Mouse (Mus musculus): Measurements from ENCODE around the gene Swi5. TPM values are rescaled to one million over a fixed set of nuclear protein-coding genes. Genes with fewer than 3 reads are reported as not detected.

Swi5 gene
- polyA plus RNA-seq, 1 experiment from 2014 or later, result 415 TPM

DNA sequence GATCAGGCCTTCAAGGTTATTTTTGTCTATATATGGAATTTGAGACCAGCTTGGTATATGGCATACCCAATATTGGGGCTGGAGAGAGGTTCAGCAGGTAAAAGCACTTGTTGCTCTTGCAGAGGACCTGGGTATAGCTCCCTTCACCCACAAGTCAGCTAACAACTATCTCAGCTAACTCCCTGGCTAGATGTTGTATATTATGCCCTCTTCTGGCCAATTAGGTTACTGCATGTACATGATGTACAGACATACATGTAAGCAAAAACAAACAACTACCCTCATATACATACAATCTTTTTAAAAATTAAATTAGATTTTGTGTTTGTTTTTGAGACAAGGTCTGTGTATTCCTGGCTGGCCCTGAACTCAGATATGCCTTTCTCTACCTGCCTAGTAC, 1.7 kb upstream of the Swi5 start:
- Histone ChIP-seq H3K36me3 (ENCODE audit: control insufficient read depth, insufficient read depth, low read length) (peaks cover 4% of the 10 kb centered on the region; the same call in 1 of the 2 replicates), H3K4me2 (ENCODE audit: low read length) (no peak overlapping the region), H3K4me3 (ENCODE audit: low read depth, low read length) (no peak overlapping the region), H3K27me3 (ENCODE audit: control insufficient read depth, insufficient read depth, low read depth, low read length) (no peaks in the 10 kb centered on the region), H3K9me3 (replicated peaks; ENCODE audit: control insufficient read depth, low read length, poor library complexity, severe bottlenecking) (no peaks in the 10 kb centered on the region), H3K4me1 (ENCODE audit: control insufficient read depth, insufficient read depth, low read length) (peaks cover 21% of the 10 kb centered on the region), H3K27ac (ENCODE audit: low read length) (no peak overlapping the region), H3K9ac (ENCODE audit: low read depth, low read length) (no peak overlapping the region)
- ATAC-seq, result no peak

DNA sequence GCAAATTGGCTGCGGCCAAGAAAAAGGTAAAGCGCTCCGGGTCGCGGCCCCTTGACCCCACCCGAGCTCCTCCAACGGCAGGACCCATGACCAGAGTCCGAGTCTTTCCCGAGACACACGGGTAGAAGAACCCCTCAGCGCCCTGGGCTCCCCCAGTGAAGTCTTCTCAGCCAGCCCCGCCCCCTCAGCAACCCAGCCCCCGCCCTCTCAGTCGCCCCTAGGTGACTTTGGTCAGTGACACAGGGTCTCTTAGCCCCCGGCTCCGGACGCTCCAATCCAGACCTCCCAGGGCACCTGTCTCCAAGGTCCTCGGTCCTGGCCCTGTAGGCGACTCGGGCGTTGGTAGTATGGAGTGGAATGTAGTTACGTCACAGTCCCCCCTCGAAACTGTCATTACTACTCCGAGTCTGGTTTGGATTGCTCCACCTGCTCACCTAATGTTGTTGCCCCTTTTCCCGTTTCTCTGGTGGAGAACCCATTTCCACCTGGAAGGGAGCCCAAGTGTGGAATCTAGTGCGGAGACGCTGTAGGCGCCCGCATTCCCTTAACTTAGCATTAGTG, 576 bp upstream of the Swi5 start:
- Histone ChIP-seq H3K9me3 (replicated peaks; ENCODE audit: control insufficient read depth, low read length, poor library complexity, severe bottlenecking) (no peaks in the 10 kb centered on the region), H3K4me1 (ENCODE audit: control insufficient read depth, insufficient read depth, low read length) (peaks cover 21% of the 10 kb centered on the region), H3K4me2 (ENCODE audit: low read length) (peak overlapping the region; percentile 62), H3K36me3 (ENCODE audit: control insufficient read depth, insufficient read depth, low read length) (peaks cover 9% of the 10 kb centered on the region; the same call in 1 of the 2 replicates), H3K9ac (ENCODE audit: low read depth, low read length) (peak overlapping the region; percentile 81), H3K27me3 (ENCODE audit: control insufficient read depth, insufficient read depth, low read depth, low read length) (no peaks in the 10 kb centered on the region), H3K27ac (ENCODE audit: low read length) (peak overlapping the region; percentile 62), H3K4me3 (ENCODE audit: low read depth, low read length) (peak overlapping the region; percentile 64)
- ATAC-seq, result peak; percentile 69
- WGBS, result 2% methylated on average over 20 of the region's 29 CpGs

DNA sequence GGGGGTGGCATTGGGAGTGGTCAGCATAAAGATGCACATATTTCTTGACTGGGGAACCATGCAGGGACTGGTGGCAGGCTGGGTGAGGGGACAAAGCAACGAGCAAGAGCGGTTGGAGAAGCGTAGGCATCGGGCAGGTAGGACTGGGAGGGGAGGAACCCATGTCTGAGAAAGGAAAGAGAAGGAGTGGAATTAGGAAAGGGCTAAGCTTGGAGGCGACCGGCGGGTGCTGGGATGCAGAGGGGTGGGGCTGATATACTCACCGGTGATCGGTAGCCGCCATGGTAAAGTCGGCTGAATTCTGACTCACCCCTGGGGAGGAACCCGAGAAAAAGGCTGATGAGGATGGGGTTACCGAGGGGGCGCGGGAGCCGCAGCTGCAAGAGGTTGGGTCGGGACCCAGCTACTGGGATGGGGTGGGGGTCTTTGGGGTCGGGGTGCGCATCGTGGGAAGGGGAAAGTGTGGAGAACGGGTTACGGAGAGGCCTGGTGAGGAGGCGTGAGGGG, 488 bp downstream of the Swi5 start, which contains the start of gene Golga2:
Gene Golga2 (plus strand): TSS at position 51 of the 507 bp plus-strand sequence.
- Histone ChIP-seq H3K4me2 (ENCODE audit: low read length) (peak within 1 kb of the TSS; percentile 84), H3K27ac (ENCODE audit: low read length) (peak within 1 kb of the TSS; percentile 62), H3K27me3 (ENCODE audit: control insufficient read depth, insufficient read depth, low read depth, low read length) (no peaks in the 10 kb centered on the region), H3K4me1 (ENCODE audit: control insufficient read depth, insufficient read depth, low read length) (peaks cover 21% of the 10 kb centered on the region), H3K4me3 (ENCODE audit: low read depth, low read length) (peak within 1 kb of the TSS; percentile 64), H3K9me3 (replicated peaks; ENCODE audit: control insufficient read depth, low read length, poor library complexity, severe bottlenecking) (no peaks in the 10 kb centered on the region), H3K9ac (ENCODE audit: low read depth, low read length) (peak within 1 kb of the TSS; percentile 81), H3K36me3 (ENCODE audit: control insufficient read depth, insufficient read depth, low read length) (peaks cover 9% of the 10 kb centered on the region; the same call in 1 of the 2 replicates)
- under 1% methylated on average over 23 of the region's 23 CpGs for WGBS
- no peak; the same call in 1 of the 2 replicates for ATAC-seq

DNA sequence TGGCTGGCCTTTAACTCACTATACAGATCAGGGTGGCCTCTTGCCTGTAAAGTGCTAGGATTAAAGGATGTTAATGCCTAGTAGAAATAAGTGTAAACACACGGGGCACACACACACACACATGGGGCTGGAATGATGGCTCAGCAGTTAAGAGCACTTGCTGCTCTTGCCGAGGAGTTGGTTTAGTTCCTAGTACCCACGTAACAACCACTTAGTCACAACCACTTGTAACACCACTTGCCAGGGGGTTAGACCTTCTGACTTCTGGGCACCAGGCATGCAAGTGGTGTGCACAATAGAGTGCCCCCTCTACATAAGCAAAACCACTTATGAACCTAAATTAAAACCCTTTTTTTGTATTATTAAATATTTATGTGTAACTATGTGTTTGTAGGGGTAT, 3.9 kb downstream of the Swi5 start:
- H3K9me3 ChIP-seq (replicated peaks; ENCODE audit: control insufficient read depth, low read length, poor library complexity, severe bottlenecking), result no peaks in the 10 kb centered on the region
- WGBS, result 97% methylated on average over 3 of the region's 3 CpGs
- H3K27ac ChIP-seq (ENCODE audit: low read length), result no peak overlapping the region
- H3K4me2 ChIP-seq (ENCODE audit: low read length), result no peak overlapping the region
- H3K27me3 ChIP-seq (ENCODE audit: control insufficient read depth, insufficient read depth, low read depth, low read length), result no peaks in the 10 kb centered on the region
- H3K4me1 ChIP-seq (ENCODE audit: control insufficient read depth, insufficient read depth, low read length), result peaks cover 15% of the 10 kb centered on the region
- peaks cover 21% of the 10 kb centered on the region for H3K36me3 ChIP-seq (ENCODE audit: control insufficient read depth, insufficient read depth, low read length)
- H3K4me3 ChIP-seq (ENCODE audit: low read depth, low read length), result no peak overlapping the region
- no peak for ATAC-seq
- H3K9ac ChIP-seq (ENCODE audit: low read depth, low read length), result no peak overlapping the region

DNA sequence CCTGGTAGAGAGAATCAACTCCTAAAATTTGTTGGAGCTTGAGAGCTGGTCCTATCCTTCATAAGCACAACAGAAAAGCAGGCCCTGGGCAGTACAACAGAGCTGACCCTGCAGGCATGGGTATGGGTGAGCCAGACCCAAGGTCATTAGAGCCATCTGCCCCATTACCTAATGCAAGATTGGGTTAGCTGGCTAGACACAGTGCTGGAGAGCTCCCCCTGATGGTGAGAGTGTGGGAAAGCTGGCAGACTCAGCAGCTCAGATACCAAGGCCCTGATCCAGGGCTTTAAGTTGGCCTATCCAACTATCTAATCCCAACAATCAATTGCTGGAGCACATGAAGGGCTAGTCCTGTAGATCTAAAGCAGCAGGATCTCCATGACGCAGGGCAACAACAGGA, 5.1 kb downstream of the Swi5 start:
- H3K4me3 ChIP-seq (ENCODE audit: low read depth, low read length), result no peak overlapping the region
- H3K4me1 ChIP-seq (ENCODE audit: control insufficient read depth, insufficient read depth, low read length), result peaks cover 12% of the 10 kb centered on the region
- no peak overlapping the region for H3K4me2 ChIP-seq (ENCODE audit: low read length)
- no peaks in the 10 kb centered on the region for H3K9me3 ChIP-seq (replicated peaks; ENCODE audit: control insufficient read depth, low read length, poor library complexity, severe bottlenecking)
- H3K27me3 ChIP-seq (ENCODE audit: control insufficient read depth, insufficient read depth, low read depth, low read length), result no peaks in the 10 kb centered on the region
- 93% methylated on average over 1 of the region's 1 CpGs for WGBS
- no peak overlapping the region for H3K27ac ChIP-seq (ENCODE audit: low read length)
- no peak overlapping the region for H3K9ac ChIP-seq (ENCODE audit: low read depth, low read length)
- peaks cover 32% of the 10 kb centered on the region for H3K36me3 ChIP-seq (ENCODE audit: control insufficient read depth, insufficient read depth, low read length)
- no peak for ATAC-seq

DNA sequence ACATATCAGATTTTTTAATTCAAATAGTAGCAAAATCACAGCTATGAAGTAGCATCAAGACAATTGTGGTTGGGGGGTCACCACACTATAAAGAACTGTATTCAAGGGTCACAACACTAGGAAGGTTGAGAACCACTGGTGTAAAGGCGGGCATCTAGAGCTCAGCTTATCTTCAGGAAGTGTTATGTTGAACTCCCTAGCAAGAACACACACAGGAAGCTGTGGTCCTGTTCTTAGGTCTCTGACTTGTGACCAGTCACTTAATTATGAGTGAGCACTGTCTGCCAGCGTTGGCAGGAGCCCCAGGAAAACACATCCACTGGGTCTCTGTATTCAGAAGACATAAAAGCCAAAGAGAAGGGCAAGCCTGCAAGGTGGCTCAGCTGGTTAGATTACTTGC, 5.6 kb downstream of the Swi5 start:
- Histone ChIP-seq H3K4me1 (ENCODE audit: control insufficient read depth, insufficient read depth, low read length) (peaks cover 12% of the 10 kb centered on the region), H3K4me3 (ENCODE audit: low read depth, low read length) (no peak overlapping the region), H3K9ac (ENCODE audit: low read depth, low read length) (no peak overlapping the region), H3K9me3 (replicated peaks; ENCODE audit: control insufficient read depth, low read length, poor library complexity, severe bottlenecking) (no peaks in the 10 kb centered on the region), H3K27me3 (ENCODE audit: control insufficient read depth, insufficient read depth, low read depth, low read length) (no peaks in the 10 kb centered on the region), H3K27ac (ENCODE audit: low read length) (no peak overlapping the region), H3K36me3 (ENCODE audit: control insufficient read depth, insufficient read depth, low read length) (peaks cover 34% of the 10 kb centered on the region), H3K4me2 (ENCODE audit: low read length) (no peak overlapping the region)
- 96% methylated on average over 2 of the region's 2 CpGs for WGBS
- ATAC-seq, result no peak

DNA sequence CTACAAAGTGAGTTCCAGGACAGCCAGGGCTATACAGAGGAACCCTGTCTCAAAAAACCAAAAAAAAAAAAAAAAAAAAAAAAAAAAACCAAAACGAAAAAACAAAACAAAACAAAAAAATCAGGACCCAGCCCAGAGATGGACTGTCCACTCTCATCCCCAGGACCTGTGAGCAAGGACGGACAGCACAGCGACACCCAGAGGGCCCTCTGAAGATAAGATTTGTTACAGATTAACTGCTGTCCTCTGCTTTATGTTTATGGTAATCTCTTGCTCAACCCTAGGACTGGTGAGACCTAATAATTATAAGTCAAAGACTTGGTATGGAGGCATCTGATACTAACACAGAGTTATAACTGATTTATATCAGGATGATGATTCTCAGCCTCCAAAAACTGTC, 12.1 kb downstream of the Swi5 start:
- Histone ChIP-seq H3K4me3 (ENCODE audit: low read depth, low read length) (no peak overlapping the region), H3K27ac (ENCODE audit: low read length) (no peak overlapping the region), H3K9me3 (replicated peaks; ENCODE audit: control insufficient read depth, low read length, poor library complexity, severe bottlenecking) (no peaks in the 10 kb centered on the region), H3K4me1 (ENCODE audit: control insufficient read depth, insufficient read depth, low read length) (no peaks in the 10 kb centered on the region), H3K27me3 (ENCODE audit: control insufficient read depth, insufficient read depth, low read depth, low read length) (no peaks in the 10 kb centered on the region), H3K9ac (ENCODE audit: low read depth, low read length) (no peak overlapping the region), H3K4me2 (ENCODE audit: low read length) (no peak overlapping the region), H3K36me3 (ENCODE audit: control insufficient read depth, insufficient read depth, low read length) (peaks cover 24% of the 10 kb centered on the region)
- ATAC-seq, result no peak
- WGBS, result 73% methylated on average over 3 of the region's 3 CpGs

DNA sequence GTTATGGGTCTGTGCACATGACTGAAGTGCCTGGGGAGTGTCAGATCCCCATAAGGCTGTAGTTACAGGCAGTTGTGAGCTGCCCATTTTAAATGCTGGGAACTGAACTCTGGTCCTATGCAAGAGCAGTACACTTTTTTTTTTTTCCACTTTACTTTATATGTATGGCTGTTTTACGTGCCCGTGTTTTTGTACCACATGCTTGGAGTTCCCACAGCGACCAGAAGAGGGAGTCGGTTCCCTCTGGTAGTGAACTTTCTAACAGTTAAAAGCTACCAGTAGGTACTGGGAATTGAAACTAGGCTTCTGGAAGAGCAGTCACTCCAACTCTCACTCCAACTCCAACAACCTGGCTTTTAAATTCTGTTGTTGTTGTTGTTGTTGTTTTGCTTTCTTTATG, 27.2 kb downstream of the Swi5 start:
- Histone ChIP-seq H3K4me3 (ENCODE audit: low read depth, low read length) (no peak overlapping the region; the same call in 1 of the 2 replicates), H3K27ac (ENCODE audit: low read length) (no peak overlapping the region), H3K9me3 (replicated peaks; ENCODE audit: control insufficient read depth, low read length, poor library complexity, severe bottlenecking) (no peaks in the 10 kb centered on the region), H3K36me3 (ENCODE audit: control insufficient read depth, insufficient read depth, low read length) (peaks cover 15% of the 10 kb centered on the region), H3K27me3 (ENCODE audit: control insufficient read depth, insufficient read depth, low read depth, low read length) (no peaks in the 10 kb centered on the region), H3K4me1 (ENCODE audit: control insufficient read depth, insufficient read depth, low read length) (peaks cover 8% of the 10 kb centered on the region), H3K4me2 (ENCODE audit: low read length) (no peak overlapping the region; the same call in 1 of the 2 replicates), H3K9ac (ENCODE audit: low read depth, low read length) (no peak overlapping the region)
- 26% methylated on average over 4 of the region's 4 CpGs for WGBS
- peak; percentile 15; the same call in 1 of the 2 replicates for ATAC-seq

DNA sequence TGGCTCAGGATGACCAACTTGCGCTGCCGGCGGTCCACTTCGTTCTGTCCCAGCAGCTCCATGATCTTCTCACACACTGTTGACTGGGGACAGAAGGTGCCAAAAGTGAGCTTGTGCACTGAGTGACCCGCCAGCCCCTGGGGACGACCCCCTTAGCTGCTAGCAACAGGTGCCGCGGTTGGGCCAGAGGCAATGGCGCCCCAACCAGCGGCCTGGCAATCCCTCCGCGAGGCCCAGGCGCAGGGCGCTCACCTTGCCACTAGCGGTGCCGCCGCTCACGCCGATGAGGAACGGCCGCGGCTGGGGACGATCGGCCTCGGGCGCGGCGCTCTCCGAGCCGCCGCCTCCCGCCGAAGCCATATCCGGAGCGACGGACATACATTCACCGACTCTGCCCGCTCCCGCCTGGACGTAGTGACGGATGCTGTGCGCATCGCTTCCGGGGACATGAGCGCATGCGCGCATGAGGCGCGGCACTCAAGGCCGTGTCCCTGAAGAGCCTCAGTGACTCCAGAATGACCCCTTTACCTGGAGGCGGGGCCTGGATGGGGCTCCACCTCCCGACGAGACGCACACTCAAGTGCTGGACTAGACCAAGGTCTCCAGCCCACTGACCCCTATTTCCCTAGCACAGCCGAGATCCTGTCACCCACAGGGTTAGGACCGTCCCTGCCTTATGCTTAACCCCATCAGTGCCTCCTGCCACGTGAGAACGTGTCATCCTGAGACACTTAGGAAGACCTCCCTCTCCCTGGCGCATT, 28.0 kb downstream of the Swi5 start, which contains the start of gene Uck1:
Gene Uck1 (minus strand): TSS at position 503 of the 761 bp plus-strand sequence.
- under 1% methylated on average over 55 of the region's 59 CpGs for WGBS
- H3K4me1 ChIP-seq (ENCODE audit: control insufficient read depth, insufficient read depth, low read length), result peaks cover 8% of the 10 kb centered on the region
- H3K36me3 ChIP-seq (ENCODE audit: control insufficient read depth, insufficient read depth, low read length), result peaks cover 15% of the 10 kb centered on the region
- ATAC-seq, result peak; percentile 94
- peak within 1 kb of the TSS; percentile 71 for H3K4me2 ChIP-seq (ENCODE audit: low read length)
- peak within 1 kb of the TSS; percentile 68 for H3K27ac ChIP-seq (ENCODE audit: low read length)
- no peaks in the 10 kb centered on the region for H3K27me3 ChIP-seq (ENCODE audit: control insufficient read depth, insufficient read depth, low read depth, low read length)
- no peaks in the 10 kb centered on the region for H3K9me3 ChIP-seq (replicated peaks; ENCODE audit: control insufficient read depth, low read length, poor library complexity, severe bottlenecking)
- H3K4me3 ChIP-seq (ENCODE audit: low read depth, low read length), result peak within 1 kb of the TSS; percentile 89
- peak within 1 kb of the TSS; percentile 86 for H3K9ac ChIP-seq (ENCODE audit: low read depth, low read length)
